Mouse (Mus musculus) cerebellum, postnatal 14 days (tissue): ENCODE results near the gene Gm20604.

Experiments
- DNase-seq, 2 experiments: peaks; one replicate each; pipeline ENCODE4 v3.0.0; 2021; ENCODE audit warnings: mixed read lengths in 2 of 2

Gene Gm20604

DNA sequence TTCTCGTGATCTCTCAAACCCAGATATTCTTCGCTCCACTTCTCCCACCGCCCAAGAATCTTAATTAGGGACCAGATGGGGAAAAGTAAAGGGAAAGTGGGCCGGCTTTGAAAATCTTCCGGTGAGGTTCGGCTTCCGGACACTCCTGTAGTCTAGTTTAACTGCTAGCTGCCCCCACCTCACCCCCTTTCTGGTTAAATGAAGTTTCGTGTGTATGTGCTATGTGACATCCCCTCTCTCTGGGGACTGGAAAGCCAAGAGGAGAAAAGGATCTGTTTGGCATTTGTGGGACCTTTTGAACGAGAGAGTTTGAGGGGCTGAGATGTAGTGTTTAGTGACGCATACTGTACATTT, at the start of gene Gm20604:
Gene Gm20604 (minus strand): TSS at position 270 of the 354 bp plus-strand sequence.
- no peak for DNase-seq

DNA sequence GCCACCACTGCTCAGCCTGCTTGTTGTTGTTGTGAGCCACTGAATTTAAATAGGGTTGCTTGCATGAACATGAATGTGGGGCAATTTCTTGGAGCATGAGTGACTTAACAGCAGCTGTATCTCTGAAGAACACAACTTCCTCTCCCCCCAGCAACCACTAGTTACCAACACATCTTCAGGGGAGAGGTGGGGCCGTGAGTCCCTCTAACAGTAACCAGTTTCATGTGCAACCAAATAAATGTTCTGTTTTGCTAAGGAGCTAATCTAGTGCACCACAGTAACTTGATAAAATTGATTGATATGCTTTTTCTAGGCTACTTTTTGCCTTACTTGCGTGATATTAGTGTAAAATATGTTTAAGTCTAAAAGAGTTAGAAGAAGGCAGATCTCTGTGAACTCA, 41.1 kb upstream of the Gm20604 start:
- DNase-seq: no peak

DNA sequence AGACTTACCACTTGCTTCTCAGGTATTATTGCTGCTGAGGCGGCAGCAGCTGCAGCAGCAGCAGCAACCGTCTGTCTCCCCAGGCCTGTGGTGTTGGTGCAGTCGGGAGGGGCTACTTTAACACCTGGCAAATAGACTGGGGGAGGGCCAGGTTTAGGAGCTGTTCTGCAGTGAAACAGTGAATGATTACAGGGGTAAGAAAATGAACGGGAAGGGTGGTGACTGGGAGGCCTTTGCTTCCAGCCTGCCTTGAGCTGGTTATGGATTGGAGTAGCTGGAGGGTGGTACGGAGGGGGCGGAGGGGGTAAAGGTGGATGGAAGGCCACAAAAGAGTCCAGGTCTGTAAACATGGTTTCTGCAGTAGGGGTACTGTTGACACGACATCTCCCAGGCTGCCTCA, 29.5 kb upstream of the Gm20604 start:
- DNase-seq: no peak

DNA sequence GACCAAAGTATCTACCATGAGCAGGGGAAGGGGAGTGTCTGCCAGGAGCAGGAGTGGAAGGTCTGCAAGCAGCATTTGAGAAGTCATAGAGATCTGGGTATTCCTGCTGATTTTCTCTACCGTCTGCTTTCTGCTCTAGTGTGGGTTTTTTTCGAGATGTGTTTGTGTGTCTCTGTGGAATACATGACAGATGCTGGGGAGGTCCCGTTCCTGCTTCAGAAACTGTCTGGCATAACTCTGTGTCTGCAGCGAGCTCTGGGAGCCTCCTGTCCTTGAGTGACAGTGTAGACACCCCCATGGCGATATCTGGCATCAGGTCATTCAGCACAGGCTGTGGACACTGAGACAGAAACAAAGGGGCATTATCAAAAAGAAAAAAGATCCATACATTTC, 27.1 kb upstream of the Gm20604 start:
- peak in 1 of 2 experiments; percentile 18 for DNase-seq

DNA sequence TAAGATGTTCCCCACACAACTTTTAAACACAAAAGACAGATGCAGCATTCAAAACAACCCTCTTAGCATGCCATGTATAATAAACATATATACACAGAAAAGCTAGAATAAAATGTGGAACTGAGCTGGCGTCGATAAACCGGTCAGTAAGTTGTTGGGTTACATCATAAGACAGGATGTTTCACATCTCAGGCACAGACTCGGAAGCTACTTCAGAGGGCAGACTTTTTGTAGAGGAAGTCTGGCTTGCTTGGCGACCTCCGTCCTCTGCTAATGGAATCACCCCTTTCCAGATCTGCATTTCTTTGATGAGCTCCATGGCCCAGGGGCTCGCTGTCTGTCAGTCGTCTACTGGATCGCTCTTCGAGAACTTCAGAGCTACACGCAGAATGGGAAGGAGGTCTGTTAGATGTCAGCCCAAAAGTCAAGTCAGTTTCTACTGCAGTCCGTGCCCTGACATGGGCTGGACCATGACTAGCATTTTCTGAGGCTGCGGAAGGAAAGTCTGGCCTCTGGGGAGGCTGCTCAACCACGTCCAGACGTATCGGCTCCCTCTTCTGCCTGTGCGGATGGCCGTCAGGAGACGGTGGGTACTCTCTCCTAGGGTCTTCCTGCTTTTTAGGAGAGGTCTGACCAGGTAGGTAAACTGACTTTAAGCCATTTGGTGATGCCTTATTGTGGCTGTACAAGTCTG, 26.6 kb upstream of the Gm20604 start:
- DNase-seq: no peak

DNA sequence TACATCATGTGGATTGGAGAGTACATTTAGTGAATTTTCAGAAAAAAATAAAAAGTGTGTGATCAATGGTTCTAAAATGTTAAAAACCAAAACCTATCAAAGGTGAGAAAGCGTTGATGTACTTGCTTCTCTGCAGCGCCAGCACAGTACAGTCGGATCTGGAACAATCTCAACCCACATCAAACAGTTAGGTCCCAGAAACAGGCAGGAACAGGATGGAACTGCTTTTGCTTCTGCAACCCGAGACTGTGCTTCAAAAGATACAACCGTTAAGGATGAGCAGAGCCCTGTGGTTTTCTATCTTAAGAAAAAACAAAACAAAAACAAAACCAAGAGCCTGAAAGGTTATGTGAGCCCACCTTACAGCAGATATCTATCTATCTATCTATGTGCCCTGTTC, 24.4 kb upstream of the Gm20604 start:
- no peak for DNase-seq

DNA sequence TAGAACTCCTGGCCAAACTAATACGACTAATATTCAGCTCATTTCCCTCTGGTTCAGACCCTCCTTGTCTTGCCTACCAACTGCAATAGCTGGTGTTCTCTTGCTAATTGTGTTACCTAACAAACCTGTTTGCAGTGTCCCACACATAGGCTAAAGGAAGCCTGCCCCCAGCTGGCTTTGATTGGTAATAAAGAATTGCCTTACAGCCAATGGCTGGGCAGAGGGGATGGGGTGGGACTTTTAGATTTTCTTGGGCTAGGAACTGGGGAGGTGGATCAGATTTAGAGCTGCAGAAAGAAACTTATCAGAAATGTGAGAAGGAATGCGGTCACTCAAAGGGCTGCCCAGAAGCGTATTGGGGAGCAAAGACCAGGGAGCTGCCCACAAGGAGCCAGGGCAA, 21.0 kb upstream of the Gm20604 start:
- peak; percentile 24 to 40 for DNase-seq

DNA sequence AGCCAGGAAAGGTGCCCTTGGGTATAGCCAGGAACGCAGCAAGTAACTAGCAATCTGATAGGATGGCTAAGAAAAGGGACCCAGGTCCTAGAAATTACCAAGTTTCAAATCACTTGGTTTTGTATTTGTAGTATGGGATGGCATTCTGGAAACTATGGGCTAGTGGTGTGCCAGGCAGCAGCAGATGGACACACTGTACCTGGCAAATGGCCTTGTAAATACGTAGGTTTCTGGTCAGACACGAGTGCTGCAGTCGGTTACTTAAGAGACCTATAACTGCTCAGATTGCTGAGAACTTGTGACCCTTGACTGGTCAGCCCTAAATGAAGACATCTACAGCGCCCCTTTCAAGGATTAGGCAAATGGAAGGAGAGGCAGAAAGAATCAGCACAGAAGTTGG, 19.7 kb upstream of the Gm20604 start:
- peak; percentile 16 to 56 for DNase-seq

DNA sequence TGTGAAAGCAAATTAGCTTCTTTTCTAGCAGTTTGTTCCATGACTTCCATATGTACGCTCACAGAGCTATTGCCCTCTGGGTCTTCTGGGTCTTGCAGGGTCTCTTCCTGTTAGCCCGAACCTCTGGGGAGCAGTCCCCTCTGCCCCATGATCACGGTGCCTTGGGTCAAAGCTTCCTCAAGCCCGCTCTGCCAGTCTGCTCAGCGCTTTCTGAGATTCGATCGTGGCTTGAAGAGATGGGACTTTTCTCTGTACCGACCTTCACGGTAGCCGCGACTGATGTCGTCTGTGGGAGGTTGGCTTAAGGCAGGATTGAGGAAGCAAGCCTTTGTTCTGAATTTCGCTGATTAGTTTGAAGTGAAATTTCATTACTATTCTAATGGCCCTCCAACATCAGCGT, 17.6 kb upstream of the Gm20604 start:
- DNase-seq: no peak

DNA sequence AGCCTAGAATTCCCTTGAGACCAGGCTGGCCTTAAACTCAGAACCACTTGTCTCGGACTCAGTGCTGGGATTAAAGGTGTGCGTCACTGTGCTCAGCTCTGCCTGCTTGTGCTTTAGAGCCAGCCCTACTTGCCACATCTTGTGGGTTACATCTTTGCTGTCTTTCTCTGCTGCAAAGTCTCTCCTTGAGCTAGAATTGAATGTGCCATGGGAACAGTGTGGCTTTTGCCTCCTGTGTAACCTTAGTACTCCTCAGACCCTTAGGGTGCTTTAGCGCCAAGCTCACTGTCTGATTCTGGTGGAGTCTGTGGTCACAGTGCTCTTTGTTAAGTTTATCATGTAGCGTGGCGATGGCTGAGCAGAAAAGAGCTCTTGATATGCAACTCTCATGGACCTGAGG, 14.2 kb upstream of the Gm20604 start:
- no peak for DNase-seq

DNA sequence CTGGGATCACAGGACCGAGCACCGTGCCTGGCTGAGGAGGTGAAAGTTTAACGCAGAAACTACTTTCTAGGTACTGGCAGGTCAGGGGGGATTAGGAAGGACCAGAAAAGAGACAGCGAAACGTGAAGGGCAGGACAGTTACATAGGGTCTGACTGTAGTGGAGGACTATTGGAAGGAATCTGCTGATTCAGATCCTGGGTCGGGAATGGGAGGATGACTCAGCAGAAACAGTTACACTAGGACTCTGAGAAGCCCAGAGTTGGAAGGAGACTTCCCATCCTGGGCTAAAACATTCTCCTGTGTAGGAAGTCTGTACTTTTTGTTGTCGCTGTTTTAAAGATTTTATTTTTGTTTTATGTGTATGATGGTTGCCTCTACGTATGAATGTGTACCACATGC, 13.1 kb upstream of the Gm20604 start:
- DNase-seq: no peak

DNA sequence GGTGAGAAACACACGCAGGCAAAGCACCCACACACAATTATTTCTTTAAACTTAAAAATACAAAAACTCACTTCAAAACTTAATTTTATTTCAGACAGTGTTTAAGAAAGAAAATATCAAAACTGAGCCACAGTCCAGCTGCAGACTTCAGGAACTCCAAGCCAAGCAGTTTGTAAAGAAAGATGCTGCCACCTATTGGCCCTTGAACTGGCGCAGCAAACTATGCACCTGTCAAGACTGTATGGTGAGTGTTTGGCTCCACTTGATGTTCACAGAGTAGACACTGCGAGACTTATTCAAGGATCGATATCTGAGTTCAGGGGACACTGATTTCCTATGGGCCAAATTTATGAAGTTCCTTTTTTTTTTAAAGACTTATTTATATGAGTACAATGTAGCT, 10.5 kb upstream of the Gm20604 start:
- DNase-seq: no peak

DNA sequence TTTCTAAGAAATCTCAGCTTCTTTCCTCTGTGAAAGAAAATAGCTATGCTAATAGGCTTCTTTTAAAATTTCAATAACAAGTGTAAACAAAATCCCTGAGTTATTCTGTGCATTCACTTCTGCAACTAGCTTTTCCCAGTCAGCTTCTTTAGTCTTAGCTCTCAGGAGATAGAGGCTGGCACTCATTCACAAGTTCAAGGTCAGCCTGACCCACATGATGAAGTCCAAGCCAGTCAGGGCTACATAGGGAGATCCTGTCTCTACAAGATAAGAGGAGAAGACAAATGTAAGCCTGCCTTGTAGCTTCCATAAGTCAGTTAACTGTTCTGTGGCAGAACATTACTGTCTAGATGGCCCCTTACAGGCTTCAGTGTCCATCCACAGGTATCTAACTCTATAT, 5.2 kb upstream of the Gm20604 start:
- no peak for DNase-seq

DNA sequence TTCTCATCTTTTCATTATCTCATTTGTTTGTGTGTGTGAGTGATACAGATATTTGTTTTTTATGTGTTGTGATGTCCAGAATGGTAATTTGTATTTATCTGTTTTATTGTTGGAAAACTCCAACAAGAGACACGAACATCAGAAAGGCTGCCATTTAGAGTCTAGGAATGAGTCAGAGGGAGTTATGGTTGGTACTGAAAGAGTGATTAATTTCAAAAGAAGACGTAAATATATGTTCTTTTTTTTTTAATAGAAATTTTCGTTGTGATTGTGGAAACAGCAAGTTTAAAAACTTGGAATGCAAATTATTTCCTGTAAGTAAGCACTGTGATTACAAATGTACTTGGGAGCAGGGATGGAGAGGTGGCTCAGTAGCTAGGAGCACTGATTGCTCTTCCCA, 3.2 kb upstream of the Gm20604 start:
- DNase-seq: no peak

DNA sequence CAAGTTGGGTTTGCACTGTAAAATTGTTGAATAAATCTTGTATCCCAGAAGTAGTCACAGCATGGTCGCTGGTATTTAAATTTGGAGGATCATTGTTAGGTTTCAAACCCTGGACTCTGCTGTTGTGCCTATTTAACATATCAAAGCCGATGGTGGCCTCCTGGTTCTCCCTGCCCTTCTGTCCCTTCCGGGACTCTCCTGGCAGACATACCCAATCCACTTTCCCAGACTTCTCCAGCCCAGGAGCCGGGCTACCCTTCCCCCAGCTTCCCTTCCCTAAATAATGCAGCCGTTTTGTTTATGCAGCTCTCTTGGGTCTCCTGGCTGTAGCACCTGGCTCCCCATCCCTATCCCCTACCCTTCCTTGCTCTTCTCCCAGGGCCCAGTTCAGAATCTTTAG, 464 bp upstream of the Gm20604 start:
- no peak for DNase-seq

DNA sequence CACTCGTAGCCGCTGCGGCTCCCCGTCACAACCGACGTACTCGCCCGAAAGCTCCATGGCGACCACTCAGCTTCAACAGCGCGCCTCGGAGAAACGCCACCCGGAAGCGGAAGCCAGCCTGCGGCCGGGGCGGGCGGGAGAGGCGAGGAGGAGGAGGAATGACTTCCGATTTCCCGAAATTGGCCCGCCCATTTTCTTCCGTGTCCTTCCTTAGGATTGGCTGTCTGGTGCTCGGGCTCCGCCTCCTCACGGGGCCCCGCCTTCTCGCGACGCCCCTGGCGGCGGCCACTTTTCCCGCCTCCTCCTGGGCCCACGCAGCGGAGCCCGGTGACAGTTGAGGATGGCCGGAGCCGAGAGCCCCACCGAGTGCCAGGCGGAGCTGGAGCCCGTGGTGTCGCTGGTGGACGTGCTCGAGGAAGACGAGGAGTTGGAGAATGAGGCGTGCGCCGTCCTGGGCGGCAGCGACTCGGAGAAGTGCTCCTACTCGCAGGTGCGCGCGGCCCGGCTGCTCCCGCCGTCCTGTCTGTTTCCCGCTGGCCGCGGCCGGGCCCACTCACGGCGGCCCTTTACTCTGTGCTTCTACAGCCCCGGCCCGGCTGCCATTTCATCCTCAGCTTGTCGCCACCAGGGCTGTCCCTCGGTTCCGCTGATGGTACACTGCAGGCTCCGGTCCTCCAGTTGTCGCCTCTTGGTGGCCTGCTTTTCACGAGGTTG, 626 bp downstream of the Gm20604 start, which contains the start of the genes Gm28051, Gon7 and Ubr7:
Gene Gm28051 (minus strand): TSS at position 77 of the 714 bp plus-strand sequence.
Gene Gon7 (minus strand): TSS at position 115 of the 714 bp plus-strand sequence.
Gene Ubr7 (plus strand): TSS at position 279 of the 714 bp plus-strand sequence.
- DNase-seq: peak; percentile 97

DNA sequence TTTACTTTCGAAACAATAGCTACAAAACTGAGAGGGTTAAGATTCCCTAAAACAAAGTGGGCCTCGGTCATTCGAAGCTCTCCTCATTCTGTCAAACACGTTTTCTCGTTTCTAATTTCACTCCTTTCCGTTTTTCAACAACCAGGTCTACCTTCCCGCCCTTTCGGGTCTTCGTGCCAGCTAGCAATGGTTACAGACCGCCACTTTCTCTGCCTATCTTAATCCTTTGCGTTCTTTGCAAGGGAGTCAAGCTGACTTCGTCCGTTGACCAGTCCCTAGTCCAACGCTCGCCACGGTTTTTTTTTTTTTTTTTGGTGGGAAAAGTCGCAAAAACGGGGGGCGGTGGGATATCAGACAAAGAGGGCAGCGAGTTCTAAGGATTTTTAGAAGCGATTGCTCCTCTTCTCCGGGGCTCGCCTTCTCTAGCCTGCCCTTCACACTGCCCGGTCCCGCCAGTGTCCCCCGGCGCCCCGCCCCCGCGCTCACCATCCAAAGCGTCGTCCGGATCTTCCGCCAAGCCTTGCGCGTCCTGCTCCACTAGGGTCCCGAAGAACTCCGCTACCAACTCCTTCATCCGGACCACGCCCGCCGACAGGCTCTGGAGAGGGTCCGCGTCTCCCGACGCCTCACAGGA, 1.3 kb downstream of the Gm20604 start:
- no peak for DNase-seq

DNA sequence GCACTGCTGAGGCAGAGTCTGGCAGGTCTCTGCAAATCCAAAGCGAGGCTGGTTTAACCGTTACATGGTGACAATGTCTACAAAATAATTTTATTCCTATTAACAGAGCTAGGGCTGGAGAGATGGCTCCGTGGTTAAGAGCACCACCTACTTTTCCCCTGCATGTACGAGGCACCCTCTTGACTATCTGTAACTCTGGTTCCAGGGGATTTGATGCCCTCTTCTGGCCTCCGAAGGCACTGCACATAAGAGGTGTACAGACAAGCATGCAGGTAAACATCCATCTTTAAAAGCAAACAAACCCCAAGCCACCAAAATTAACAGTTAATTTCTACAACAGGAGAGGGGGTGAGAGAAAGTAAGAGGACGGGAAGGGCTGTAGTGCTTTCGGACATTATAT, 2.2 kb downstream of the Gm20604 start:
- DNase-seq: peak; percentile 42 to 69

DNA sequence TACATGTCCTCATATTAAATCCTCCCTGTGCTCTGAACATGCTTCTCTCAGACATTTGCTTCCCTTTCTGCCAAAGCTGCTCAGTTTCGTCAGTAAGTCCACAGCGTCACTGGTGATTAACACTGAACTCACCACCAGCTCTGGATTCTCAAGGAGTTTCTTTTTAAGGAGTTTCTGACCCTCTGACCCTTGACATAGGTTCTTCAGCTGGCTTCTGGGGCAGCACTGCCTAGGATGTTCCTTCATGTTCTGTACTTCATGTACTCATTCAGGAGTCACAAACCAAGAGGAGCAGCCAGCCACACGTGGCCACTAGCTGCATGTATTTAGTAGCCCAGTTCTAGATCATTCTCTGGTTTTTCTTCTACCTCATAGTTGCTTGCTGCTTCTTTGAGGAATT, 10.2 kb downstream of the Gm20604 start:
- DNase-seq: no peak

DNA sequence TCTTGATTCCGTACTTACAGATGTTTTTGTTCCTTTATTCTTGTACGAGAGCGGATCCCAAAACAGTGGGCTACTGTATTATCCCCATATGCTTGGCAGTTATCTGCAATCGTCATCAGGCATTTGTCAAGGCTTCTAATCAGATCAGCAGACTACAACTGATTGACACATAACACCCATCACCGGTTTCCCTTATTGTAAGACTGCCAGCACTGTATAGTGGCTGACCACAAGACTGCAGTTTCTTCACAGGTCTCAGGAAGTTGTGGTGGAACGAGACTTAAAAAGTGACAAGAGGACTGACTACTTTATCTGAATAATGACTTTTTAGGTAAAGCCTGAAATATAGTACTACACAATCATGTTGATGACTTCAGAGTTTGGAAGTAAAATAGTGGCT, 13.6 kb downstream of the Gm20604 start:
- DNase-seq: no peak

DNA sequence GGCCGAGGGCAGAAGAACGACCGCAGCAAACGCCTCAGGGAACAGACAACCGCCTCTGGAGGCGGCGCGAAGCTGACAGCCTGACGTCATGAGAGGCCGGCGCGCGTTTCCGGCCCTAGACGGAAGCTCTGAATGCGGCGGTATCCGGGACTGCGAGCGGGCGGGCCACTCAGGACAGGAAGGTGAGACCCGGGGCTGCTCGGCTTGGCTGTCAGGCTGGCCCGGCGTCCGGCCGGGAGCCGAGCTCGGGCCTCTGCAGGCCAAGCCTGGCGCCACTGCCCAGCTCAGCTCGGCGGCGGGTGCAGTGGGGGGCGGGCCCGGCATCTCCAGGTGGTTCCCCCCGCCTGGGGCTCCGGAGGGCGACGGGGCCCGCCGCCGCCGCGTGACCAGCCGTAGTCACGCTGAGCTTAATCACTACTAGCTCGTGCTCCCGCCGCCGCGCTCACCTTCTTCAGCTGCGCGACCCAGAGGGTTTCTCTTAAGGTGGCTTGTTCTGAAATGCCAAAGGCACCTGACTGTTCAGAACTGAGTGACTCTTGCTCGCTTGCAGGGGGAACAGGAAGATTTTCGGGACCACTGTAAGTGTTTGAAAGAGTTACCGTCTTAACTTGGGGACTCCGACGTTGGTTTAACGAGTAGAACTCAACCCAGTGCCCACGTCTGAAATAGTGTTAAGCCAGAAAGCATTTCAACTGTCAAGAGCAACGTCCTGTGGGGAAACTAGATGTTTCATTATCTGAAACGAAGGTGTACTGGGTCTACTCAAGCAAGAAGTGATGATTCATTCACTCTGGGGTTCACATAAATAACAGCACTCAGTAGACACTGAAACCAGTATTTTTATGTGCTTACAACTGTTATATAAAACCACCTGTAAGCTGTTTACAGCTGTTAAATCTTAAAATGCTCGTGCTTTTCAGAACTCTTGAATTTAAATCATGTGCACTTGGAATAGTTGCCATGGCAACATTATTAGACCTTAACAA, 14.6 kb downstream of the Gm20604 start, which contains the start of the genes Moap1 and Tmem251:
Gene Moap1 (minus strand): TSS at position 73 of the 986 bp plus-strand sequence.
Gene Tmem251 (plus strand): TSS at position 174 of the 986 bp plus-strand sequence.
- peak; percentile 91 to 93 for DNase-seq

DNA sequence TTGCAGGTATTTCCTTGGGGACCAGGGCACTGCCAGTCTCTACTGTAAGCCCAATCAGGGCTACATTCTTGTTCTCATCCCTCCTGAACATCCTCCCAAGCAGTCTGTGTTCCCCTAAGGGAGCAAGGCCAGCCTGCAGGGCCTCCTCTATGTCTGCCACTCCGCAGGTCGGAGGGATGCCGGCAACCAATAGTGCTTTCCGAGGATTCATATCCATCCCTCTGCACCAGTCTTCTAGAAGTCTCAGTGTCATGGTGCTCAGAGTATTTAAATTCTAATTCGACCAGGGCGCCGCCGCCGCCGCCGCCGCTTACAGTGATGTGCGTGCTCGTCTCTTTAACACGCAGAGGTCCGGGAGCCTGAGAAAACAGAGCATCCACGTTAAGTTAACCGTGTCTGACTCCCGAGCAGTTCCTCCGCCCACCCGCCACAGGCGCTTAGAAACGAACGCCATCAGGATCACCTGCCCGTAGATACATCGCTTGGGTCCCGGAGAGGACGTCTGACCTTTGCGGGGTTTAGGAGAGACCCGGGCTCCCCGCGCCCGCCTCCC, 15.4 kb downstream of the Gm20604 start:
- DNase-seq: peak in 1 of 2 experiments; percentile 49
